Mouse (Mus musculus): ENCODE data around the gene Ms4a18. TPM values are rescaled to one million over a fixed set of nuclear protein-coding genes. Genes with fewer than 3 reads are reported as not detected.
"Not testable (repeated sequence)": the region's sequence is repeated elsewhere in the genome, so short reads cannot be mapped to it uniquely, and the experiment has no call there.

Gene Ms4a18
- polyA plus RNA-seq (2015; fragmentation: Nextera tagmentation; extraction: Ambion mirVana): not detected in 2 replicates

DNA sequence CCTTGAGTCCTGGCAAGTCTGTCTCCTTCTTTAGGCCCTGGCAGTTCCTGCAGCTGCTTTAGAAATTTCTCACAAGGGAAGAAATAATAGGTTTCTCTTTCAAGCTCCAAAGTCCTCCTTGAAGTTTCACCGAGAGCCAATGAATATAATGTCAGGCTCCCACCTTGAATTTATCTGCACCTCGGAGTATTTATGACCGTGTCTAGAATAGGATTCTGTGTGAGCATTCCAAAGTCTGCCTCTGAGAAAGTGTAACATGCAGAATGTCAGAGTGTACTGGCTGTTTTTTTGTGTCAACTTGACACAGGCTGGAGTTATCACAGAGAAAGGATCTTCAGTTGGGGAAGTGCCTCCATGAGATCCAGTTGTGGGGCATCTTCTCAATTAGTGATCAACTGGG is at the start of gene Ms4a18:
Ms4a18 (minus strand) TSS at position 141 of the 400 bp plus-strand sequence.
- Histone ChIP-seq H3K4me1 (no peaks in the 10 kb centered on the region), H3K4me3 (replicated peaks) (no peak within 1 kb of the TSS), H3K27ac (no peak within 1 kb of the TSS), H3K27me3 (no peaks in the 10 kb centered on the region), H3K9ac (no peak within 1 kb of the TSS), H3K9me3 (replicated peaks) (no peaks in the 10 kb centered on the region), H3K4me2 (no peak within 1 kb of the TSS), H3K36me3 (no peaks in the 10 kb centered on the region)
- 76% methylated on average over 3 of the region's 3 CpGs for WGBS
- no peak for ATAC-seq (replicated peaks; ENCODE audit: low FRiP score)

DNA sequence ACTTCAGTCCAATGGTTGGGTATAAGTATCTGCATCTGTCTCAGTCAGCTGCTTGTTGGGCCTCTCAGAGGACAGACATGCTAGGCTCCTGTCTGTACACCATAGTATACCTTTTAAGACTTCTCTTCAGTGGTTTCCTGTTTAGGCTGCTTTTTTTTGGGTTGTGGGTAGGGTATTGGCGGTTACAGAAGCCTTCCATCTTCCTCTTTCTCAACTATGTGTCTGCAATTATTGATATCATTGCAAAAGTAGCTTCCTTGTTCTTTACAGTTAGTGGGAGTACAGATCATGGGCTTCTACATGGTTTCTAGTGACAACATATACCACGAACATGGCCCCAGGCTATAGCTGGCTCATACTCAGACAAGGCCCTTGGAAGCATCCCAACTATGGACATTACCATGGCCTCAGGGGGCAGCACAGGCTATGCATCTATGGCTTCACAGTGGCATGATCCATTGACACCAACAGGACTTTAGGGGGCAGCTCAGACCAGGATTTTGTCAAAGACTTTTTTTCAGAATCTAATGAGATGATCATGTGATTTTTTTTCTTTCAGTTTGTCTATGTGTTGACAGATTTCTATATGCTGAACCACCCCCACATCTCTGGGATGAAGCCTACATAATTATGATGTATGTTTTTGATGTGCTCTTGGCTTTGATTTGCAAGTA is 47.5 kb upstream of the Ms4a18 start:
- no peaks in the 10 kb centered on the region for H3K9me3 ChIP-seq (replicated peaks)
- no peak for ATAC-seq (replicated peaks; ENCODE audit: low FRiP score)
- H3K4me1 ChIP-seq: no peaks in the 10 kb centered on the region
- H3K27ac ChIP-seq: no peak overlapping the region
- H3K4me3 ChIP-seq (replicated peaks): no peak overlapping the region
- no peak overlapping the region for H3K9ac ChIP-seq
- H3K4me2 ChIP-seq: no peak overlapping the region
- 80% methylated on average over 2 of the region's 2 CpGs for WGBS
- no peaks in the 10 kb centered on the region for H3K36me3 ChIP-seq
- no peaks in the 10 kb centered on the region for H3K27me3 ChIP-seq

DNA sequence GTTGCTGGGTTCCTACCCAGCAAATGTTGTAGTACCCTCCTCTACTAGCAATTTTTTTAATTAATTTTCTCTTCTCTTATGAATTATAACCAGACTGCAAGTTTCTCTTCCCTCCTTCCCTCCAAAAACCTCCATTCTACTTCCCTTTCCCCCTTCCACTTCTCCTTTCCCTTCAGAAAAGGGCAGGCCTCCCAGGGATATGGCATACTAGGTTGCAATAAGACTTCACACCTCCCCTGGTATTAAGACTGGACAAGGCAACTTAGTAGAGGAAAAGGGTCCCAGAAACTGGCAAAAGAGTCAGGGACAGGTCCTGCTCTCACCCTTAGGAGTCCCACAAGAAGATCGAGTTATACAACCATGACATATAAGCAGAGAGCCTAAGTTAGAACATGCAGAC is 43.1 kb upstream of the Ms4a18 start:
- WGBS: 91% methylated on average over 1 of the region's 1 CpGs
- no peaks in the 10 kb centered on the region for H3K4me1 ChIP-seq
- no peaks in the 10 kb centered on the region for H3K9me3 ChIP-seq (replicated peaks)
- no peak overlapping the region for H3K4me3 ChIP-seq (replicated peaks)
- H3K27ac ChIP-seq: no peak overlapping the region
- H3K9ac ChIP-seq: no peak overlapping the region
- H3K27me3 ChIP-seq: no peaks in the 10 kb centered on the region
- H3K36me3 ChIP-seq: no peaks in the 10 kb centered on the region
- H3K4me2 ChIP-seq: no peak overlapping the region
- no peak for ATAC-seq (replicated peaks; ENCODE audit: low FRiP score)

DNA sequence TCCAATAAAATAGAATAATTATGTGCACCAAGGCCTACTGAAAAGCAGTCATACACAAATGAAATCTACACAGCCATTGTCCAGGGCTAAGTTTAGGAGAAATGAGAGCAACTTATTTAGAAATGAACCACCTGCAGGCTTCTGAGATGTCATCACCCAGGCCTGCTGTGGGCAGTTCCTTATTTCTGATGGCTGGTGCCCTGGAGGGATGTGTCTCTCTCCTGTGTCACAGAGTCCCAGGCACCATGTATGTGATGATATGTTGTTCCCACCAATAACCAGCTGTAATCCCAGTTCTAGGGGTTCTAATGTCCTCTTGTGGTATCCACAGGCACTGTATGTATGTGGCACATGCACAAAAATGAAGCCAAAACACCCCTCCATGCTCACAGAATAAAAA is 42.1 kb upstream of the Ms4a18 start:
- no peak for ATAC-seq (replicated peaks; ENCODE audit: low FRiP score)
- no peaks in the 10 kb centered on the region for H3K9me3 ChIP-seq (replicated peaks)
- no peaks in the 10 kb centered on the region for H3K27me3 ChIP-seq
- H3K4me2 ChIP-seq: no peak overlapping the region
- H3K36me3 ChIP-seq: no peaks in the 10 kb centered on the region
- H3K4me3 ChIP-seq (replicated peaks): no peak overlapping the region
- H3K27ac ChIP-seq: no peak overlapping the region
- no peak overlapping the region for H3K9ac ChIP-seq
- H3K4me1 ChIP-seq: no peaks in the 10 kb centered on the region

- not testable (repeated sequence) for H3K4me3 ChIP-seq (replicated peaks); H3K36me3 ChIP-seq; H3K27me3 ChIP-seq; H3K27ac ChIP-seq; ATAC-seq (replicated peaks; ENCODE audit: low FRiP score); H3K9ac ChIP-seq; H3K9me3 ChIP-seq (replicated peaks); H3K4me1 ChIP-seq; H3K4me2 ChIP-seq
- 90% methylated on average over 1 of the region's 1 CpGs for WGBS
These were observed 37.9 kb upstream of the Ms4a18 start for GRCm38 (mm10) chr19:11055700-11056099.

- H3K4me3 ChIP-seq (replicated peaks): no peak overlapping the region
- 67% methylated on average over 3 of the region's 3 CpGs for WGBS
- no peak overlapping the region for H3K4me2 ChIP-seq
- no peaks in the 10 kb centered on the region for H3K27me3 ChIP-seq
- no peaks in the 10 kb centered on the region for H3K4me1 ChIP-seq
- no peak overlapping the region for H3K27ac ChIP-seq
- ATAC-seq (replicated peaks; ENCODE audit: low FRiP score): no peak
- H3K9ac ChIP-seq: no peak overlapping the region
- H3K9me3 ChIP-seq (replicated peaks): no peaks in the 10 kb centered on the region
- H3K36me3 ChIP-seq: no peaks in the 10 kb centered on the region
These were observed 35.4 kb upstream of the Ms4a18 start for GRCm38 (mm10) chr19:11053277-11053676.

GRCm38 (mm10) chr19:11052877-11053276 is 35.0 kb upstream of the Ms4a18 start:
- H3K4me2 ChIP-seq: no peak overlapping the region
- H3K27ac ChIP-seq: no peak overlapping the region
- no peak overlapping the region for H3K9ac ChIP-seq
- no peak overlapping the region for H3K4me3 ChIP-seq (replicated peaks)
- no peaks in the 10 kb centered on the region for H3K4me1 ChIP-seq
- H3K27me3 ChIP-seq: no peaks in the 10 kb centered on the region
- WGBS: 56% methylated on average over 5 of the region's 5 CpGs
- H3K36me3 ChIP-seq: no peaks in the 10 kb centered on the region
- no peak for ATAC-seq (replicated peaks; ENCODE audit: low FRiP score)
- no peaks in the 10 kb centered on the region for H3K9me3 ChIP-seq (replicated peaks)

GRCm38 (mm10) chr19:11050286-11050685 is 32.5 kb upstream of the Ms4a18 start:
- WGBS: 83% methylated on average over 2 of the region's 2 CpGs
- H3K9ac ChIP-seq: no peak overlapping the region
- H3K4me3 ChIP-seq (replicated peaks): no peak overlapping the region
- H3K9me3 ChIP-seq (replicated peaks): no peaks in the 10 kb centered on the region
- no peaks in the 10 kb centered on the region for H3K36me3 ChIP-seq
- H3K4me2 ChIP-seq: no peak overlapping the region
- no peaks in the 10 kb centered on the region for H3K4me1 ChIP-seq
- no peak for ATAC-seq (replicated peaks; ENCODE audit: low FRiP score)
- H3K27ac ChIP-seq: no peak overlapping the region
- H3K27me3 ChIP-seq: no peaks in the 10 kb centered on the region

DNA sequence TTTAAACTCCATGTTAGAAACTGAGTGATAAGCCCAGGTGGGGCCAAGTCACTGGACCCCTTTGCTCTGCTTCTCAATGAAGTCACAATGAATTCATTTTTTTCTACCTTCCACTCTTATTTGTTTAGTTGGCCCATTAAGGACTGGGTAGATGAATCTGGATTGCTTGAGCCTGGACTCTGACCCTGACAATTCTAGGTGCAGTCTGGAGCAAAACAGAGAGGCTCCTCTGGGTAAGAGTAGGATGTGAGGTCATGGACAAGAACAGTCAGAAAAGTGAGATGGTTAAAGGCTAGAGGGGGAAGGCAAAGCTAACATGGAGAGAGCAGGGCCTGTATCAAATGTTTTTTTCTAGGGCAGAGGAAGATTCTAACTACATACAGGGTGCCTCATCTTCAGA is 31.6 kb upstream of the Ms4a18 start:
- ATAC-seq (replicated peaks; ENCODE audit: low FRiP score): no peak
- H3K4me3 ChIP-seq (replicated peaks): no peak overlapping the region
- H3K36me3 ChIP-seq: no peaks in the 10 kb centered on the region
- no peaks in the 10 kb centered on the region for H3K27me3 ChIP-seq
- no peak overlapping the region for H3K27ac ChIP-seq
- no peak overlapping the region for H3K4me2 ChIP-seq
- H3K9ac ChIP-seq: no peak overlapping the region
- H3K9me3 ChIP-seq (replicated peaks): no peaks in the 10 kb centered on the region
- no peaks in the 10 kb centered on the region for H3K4me1 ChIP-seq

- Histone ChIP-seq H3K27ac (no peak overlapping the region), H3K4me2 (no peak overlapping the region), H3K9ac (no peak overlapping the region), H3K27me3 (no peaks in the 10 kb centered on the region), H3K36me3 (no peaks in the 10 kb centered on the region), H3K4me3 (replicated peaks) (no peak overlapping the region), H3K9me3 (replicated peaks) (no peaks in the 10 kb centered on the region), H3K4me1 (no peaks in the 10 kb centered on the region)
- ATAC-seq (replicated peaks; ENCODE audit: low FRiP score): no peak
- WGBS: 86% methylated on average over 1 of the region's 1 CpGs
These were observed 30.7 kb upstream of the Ms4a18 start for GRCm38 (mm10) chr19:11048503-11048902.

- H3K27ac ChIP-seq: no peak overlapping the region
- no peak for ATAC-seq (replicated peaks; ENCODE audit: low FRiP score)
- H3K9ac ChIP-seq: no peak overlapping the region
- no peak overlapping the region for H3K4me3 ChIP-seq (replicated peaks)
- no peaks in the 10 kb centered on the region for H3K4me1 ChIP-seq
- 72% methylated on average over 6 of the region's 6 CpGs for WGBS
- no peak overlapping the region for H3K4me2 ChIP-seq
- no peaks in the 10 kb centered on the region for H3K27me3 ChIP-seq
- H3K9me3 ChIP-seq (replicated peaks): no peaks in the 10 kb centered on the region
- H3K36me3 ChIP-seq: no peaks in the 10 kb centered on the region
These were observed 30.2 kb upstream of the Ms4a18 start for GRCm38 (mm10) chr19:11048009-11048408.

DNA sequence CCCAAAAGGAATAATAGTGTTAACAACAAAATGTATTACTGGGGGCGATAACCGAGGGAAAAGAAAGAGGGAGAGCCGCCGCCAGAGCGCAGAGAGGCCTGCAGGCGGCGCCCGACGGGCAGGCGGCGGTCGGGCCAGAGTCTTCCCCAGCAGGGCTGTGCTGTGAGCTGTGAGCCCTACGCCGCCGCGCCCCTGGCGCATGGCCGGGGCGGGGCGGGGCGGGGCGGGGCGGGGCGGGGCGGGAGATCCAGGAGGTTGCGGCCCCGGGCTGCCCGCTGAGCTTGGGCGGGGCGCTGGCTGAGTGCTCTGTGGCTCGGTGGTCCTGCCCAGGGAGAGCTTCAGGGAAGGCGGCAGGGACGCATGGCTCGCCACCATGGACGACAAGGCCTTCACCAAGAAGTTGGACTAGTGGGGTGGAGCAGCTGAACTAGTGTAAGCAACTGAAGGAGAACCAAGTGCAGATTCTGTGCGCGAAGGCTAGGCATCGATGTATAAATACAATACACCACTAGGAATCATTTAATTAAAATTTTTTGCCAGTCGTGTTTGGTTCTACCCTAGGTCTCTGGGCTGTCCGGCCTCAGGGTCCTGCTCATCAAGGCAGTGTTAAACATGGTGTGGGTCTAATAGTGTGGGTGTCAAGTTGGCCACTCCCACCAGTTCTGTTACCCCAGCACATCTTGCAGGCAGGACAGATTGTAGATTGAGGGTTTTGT is 27.3 kb upstream of the Ms4a18 start:
- Histone ChIP-seq H3K9me3 (replicated peaks) (no peaks in the 10 kb centered on the region), H3K27me3 (no peaks in the 10 kb centered on the region), H3K4me3 (replicated peaks) (peak overlapping the region; percentile 40), H3K4me1 (no peaks in the 10 kb centered on the region), H3K4me2 (peak overlapping the region; percentile 63), H3K27ac (no peak overlapping the region), H3K36me3 (no peaks in the 10 kb centered on the region), H3K9ac (peak overlapping the region; percentile 35; the same call in 1 of the 2 replicates)
- 10% methylated on average over 26 of the region's 40 CpGs for WGBS
- ATAC-seq (replicated peaks; ENCODE audit: low FRiP score): peak; percentile 100

GRCm38 (mm10) chr19:11044671-11044995 is 26.8 kb upstream of the Ms4a18 start:
- H3K4me2 ChIP-seq: peak overlapping the region; percentile 63
- H3K36me3 ChIP-seq: no peaks in the 10 kb centered on the region
- H3K27me3 ChIP-seq: no peaks in the 10 kb centered on the region
- peak overlapping the region; percentile 35; the same call in 1 of the 2 replicates for H3K9ac ChIP-seq
- peak; percentile 80 for ATAC-seq (replicated peaks; ENCODE audit: low FRiP score)
- 26% methylated on average over 5 of the region's 5 CpGs for WGBS
- H3K4me3 ChIP-seq (replicated peaks): peak overlapping the region; percentile 40
- no peaks in the 10 kb centered on the region for H3K4me1 ChIP-seq
- no peak overlapping the region for H3K27ac ChIP-seq
- no peaks in the 10 kb centered on the region for H3K9me3 ChIP-seq (replicated peaks)

Measured in kidney, embryonic 15.5 days (tissue).